Mouse (Mus musculus) bone marrow, adult 2 months (tissue): Measurements from ENCODE around the gene Zfp263.

Source experiments
- CTCF ChIP-seq: fragments of 200-500 bp; IDR thresholded peaks from 2 replicates; pipeline ENCODE4 v1.5.1; 2011; ENCODE audit warnings: low read length, control low read depth; ENCODE audit not compliant: control insufficient read depth, insufficient read depth
- POLR2A ChIP-seq: fragments of 200-500 bp; IDR thresholded peaks from 2 replicates; pipeline ENCODE4 v1.6.1; 2011; ENCODE audit warnings: low read depth, mild to moderate bottlenecking, control low read depth, low read length, borderline replicate concordance; ENCODE audit not compliant: control insufficient read depth

GRCm38 (mm10) chr16:3776365-3776764, 32.5 kb downstream of the Zfp263 start:
- TF ChIP-seq CTCF: no peak
- no peak for TF ChIP-seq POLR2A
